Mouse (Mus musculus): Measurements from ENCODE around the gene Lpin3. TPM values are rescaled to one million over a fixed set of nuclear protein-coding genes. Genes with fewer than 3 reads are reported as not detected.
A peak's percentile ranks its signal among the peaks of the same experiment; 100 is the strongest.

The Lpin3 gene
- polyA plus RNA-seq, 1 experiment from 2014 or later, result 0.78 TPM

GRCm38 (mm10) chr2:160872890-160873382 is 7.5 kb upstream of the Lpin3 start, which contains the start of gene Zhx3:
Gene Zhx3, minus strand, starts transcription at chr2:160872998.
- ATAC-seq (ENCODE audit: insufficient number of reproducible peaks, insufficient read depth, low FRiP score, low read depth), result peak; percentile 96
- Histone ChIP-seq H3K4me3 (ENCODE audit: control insufficient read depth in 1 of 2, insufficient read depth in 1 of 2, low read depth in 1 of 2, low read length in 2 of 2) (peak within 1 kb of the TSS; percentile 92 to 97), H3K9me3 (ENCODE audit: control insufficient read depth, low read length) (peaks cover 4% of the 10 kb centered on the region), H3K27me3 (ENCODE audit: control insufficient read depth, insufficient read depth, low read length) (no peaks in the 10 kb centered on the region), H3K9ac (ENCODE audit: low read length) (peak within 1 kb of the TSS; percentile 99), H3K27ac (replicated peaks in 1 of 2; ENCODE audit: control insufficient read depth in 1 of 2, insufficient read depth in 1 of 2, low read depth in 2 of 2, low read length in 2 of 2) (peak within 1 kb of the TSS; percentile 93 to 98), H3K4me1 (ENCODE audit: control insufficient read depth in 2 of 2, insufficient read depth in 2 of 2, low read length in 2 of 2) (peaks cover 3 to 11% of the 10 kb centered on the region in 2 experiments), H3K36me3 (ENCODE audit: control insufficient read depth, insufficient read depth, low read length) (no peaks in the 10 kb centered on the region), H3K4me2 (ENCODE audit: low read length) (peak within 1 kb of the TSS; percentile 76)
- under 1% methylated on average over 42 of the region's 48 CpGs for WGBS

- Histone ChIP-seq H3K36me3 (ENCODE audit: control insufficient read depth, insufficient read depth, low read length) (no peaks in the 10 kb centered on the region), H3K9ac (ENCODE audit: low read length) (no peak overlapping the region), H3K4me1 (ENCODE audit: control insufficient read depth in 2 of 2, insufficient read depth in 2 of 2, low read length in 2 of 2) (peaks cover 3 to 8% of the 10 kb centered on the region in 2 experiments; a peak in 3 of 4 replicates), H3K4me2 (ENCODE audit: low read length) (no peak overlapping the region), H3K4me3 (ENCODE audit: control insufficient read depth in 1 of 2, insufficient read depth in 1 of 2, low read depth in 1 of 2, low read length in 2 of 2) (no peak overlapping the region), H3K27me3 (ENCODE audit: control insufficient read depth, insufficient read depth, low read length) (no peaks in the 10 kb centered on the region), H3K9me3 (ENCODE audit: control insufficient read depth, low read length) (peaks cover 4% of the 10 kb centered on the region), H3K27ac (replicated peaks in 1 of 2; ENCODE audit: control insufficient read depth in 1 of 2, insufficient read depth in 1 of 2, low read depth in 2 of 2, low read length in 2 of 2) (no peak overlapping the region)
- 70% methylated on average over 5 of the region's 5 CpGs for WGBS
- ATAC-seq (ENCODE audit: insufficient number of reproducible peaks, insufficient read depth, low FRiP score, low read depth), result no peak
Measured at GRCm38 (mm10) chr2:160874231-160874877, 6.1 kb upstream of the Lpin3 start.

GRCm38 (mm10) chr2:160876115-160876514 is 4.4 kb upstream of the Lpin3 start:
- no peak overlapping the region for H3K4me2 ChIP-seq (ENCODE audit: low read length)
- ATAC-seq (ENCODE audit: insufficient number of reproducible peaks, insufficient read depth, low FRiP score, low read depth), result no peak
- peaks cover 4% of the 10 kb centered on the region for H3K9me3 ChIP-seq (ENCODE audit: control insufficient read depth, low read length)
- WGBS, result 84% methylated on average over 4 of the region's 4 CpGs
- H3K27ac ChIP-seq (replicated peaks in 1 of 2; ENCODE audit: control insufficient read depth in 1 of 2, insufficient read depth in 1 of 2, low read depth in 2 of 2, low read length in 2 of 2), result no peak overlapping the region
- no peaks in the 10 kb centered on the region for H3K27me3 ChIP-seq (ENCODE audit: control insufficient read depth, insufficient read depth, low read length)
- no peak overlapping the region for H3K4me3 ChIP-seq (ENCODE audit: control insufficient read depth in 1 of 2, insufficient read depth in 1 of 2, low read depth in 1 of 2, low read length in 2 of 2)
- no peak overlapping the region for H3K9ac ChIP-seq (ENCODE audit: low read length)
- no peaks in the 10 kb centered on the region for H3K36me3 ChIP-seq (ENCODE audit: control insufficient read depth, insufficient read depth, low read length)
- H3K4me1 ChIP-seq (ENCODE audit: control insufficient read depth in 2 of 2, insufficient read depth in 2 of 2, low read length in 2 of 2), result peaks cover 5 to 15% of the 10 kb centered on the region in 2 experiments

GRCm38 (mm10) chr2:160881462-160882101 is 1.1 kb downstream of the Lpin3 start:
- no peak overlapping the region for H3K9ac ChIP-seq (ENCODE audit: low read length)
- no peak overlapping the region for H3K27ac ChIP-seq (replicated peaks in 1 of 2; ENCODE audit: control insufficient read depth in 1 of 2, insufficient read depth in 1 of 2, low read depth in 2 of 2, low read length in 2 of 2)
- no peaks in the 10 kb centered on the region for H3K9me3 ChIP-seq (ENCODE audit: control insufficient read depth, low read length)
- H3K4me1 ChIP-seq (ENCODE audit: control insufficient read depth in 2 of 2, insufficient read depth in 2 of 2, low read length in 2 of 2), result peaks cover 5 to 12% of the 10 kb centered on the region in 2 experiments
- ATAC-seq (ENCODE audit: insufficient number of reproducible peaks, insufficient read depth, low FRiP score, low read depth), result no peak
- H3K36me3 ChIP-seq (ENCODE audit: control insufficient read depth, insufficient read depth, low read length), result no peaks in the 10 kb centered on the region
- no peak overlapping the region for H3K4me2 ChIP-seq (ENCODE audit: low read length)
- WGBS, result 57% methylated on average over 6 of the region's 6 CpGs
- H3K27me3 ChIP-seq (ENCODE audit: control insufficient read depth, insufficient read depth, low read length), result no peaks in the 10 kb centered on the region
- H3K4me3 ChIP-seq (ENCODE audit: control insufficient read depth in 1 of 2, insufficient read depth in 1 of 2, low read depth in 1 of 2, low read length in 2 of 2), result no peak overlapping the region

- no peaks in the 10 kb centered on the region for H3K27me3 ChIP-seq (ENCODE audit: control insufficient read depth, insufficient read depth, low read length)
- 71% methylated on average over 5 of the region's 5 CpGs for WGBS
- no peak overlapping the region for H3K9ac ChIP-seq (ENCODE audit: low read length)
- no peaks in the 10 kb centered on the region for H3K36me3 ChIP-seq (ENCODE audit: control insufficient read depth, insufficient read depth, low read length)
- no peak overlapping the region for H3K4me3 ChIP-seq (ENCODE audit: control insufficient read depth in 1 of 2, insufficient read depth in 1 of 2, low read depth in 1 of 2, low read length in 2 of 2)
- H3K9me3 ChIP-seq (ENCODE audit: control insufficient read depth, low read length), result no peaks in the 10 kb centered on the region
- peaks cover 5 to 12% of the 10 kb centered on the region in 2 experiments for H3K4me1 ChIP-seq (ENCODE audit: control insufficient read depth in 2 of 2, insufficient read depth in 2 of 2, low read length in 2 of 2)
- no peak overlapping the region for H3K4me2 ChIP-seq (ENCODE audit: low read length)
- no peak for ATAC-seq (ENCODE audit: insufficient number of reproducible peaks, insufficient read depth, low FRiP score, low read depth)
- H3K27ac ChIP-seq (replicated peaks in 1 of 2; ENCODE audit: control insufficient read depth in 1 of 2, insufficient read depth in 1 of 2, low read depth in 2 of 2, low read length in 2 of 2), result no peak overlapping the region
Measured at GRCm38 (mm10) chr2:160882436-160882835, 2.0 kb downstream of the Lpin3 start.

GRCm38 (mm10) chr2:160883912-160884311 is 3.4 kb downstream of the Lpin3 start:
- H3K9me3 ChIP-seq (ENCODE audit: control insufficient read depth, low read length), result no peaks in the 10 kb centered on the region
- 67% methylated on average over 4 of the region's 4 CpGs for WGBS
- H3K9ac ChIP-seq (ENCODE audit: low read length), result no peak overlapping the region
- no peaks in the 10 kb centered on the region for H3K27me3 ChIP-seq (ENCODE audit: control insufficient read depth, insufficient read depth, low read length)
- no peak overlapping the region for H3K4me2 ChIP-seq (ENCODE audit: low read length)
- H3K27ac ChIP-seq (replicated peaks in 1 of 2; ENCODE audit: control insufficient read depth in 1 of 2, insufficient read depth in 1 of 2, low read depth in 2 of 2, low read length in 2 of 2), result no peak overlapping the region
- no peak for ATAC-seq (ENCODE audit: insufficient number of reproducible peaks, insufficient read depth, low FRiP score, low read depth)
- H3K4me1 ChIP-seq (ENCODE audit: control insufficient read depth in 2 of 2, insufficient read depth in 2 of 2, low read length in 2 of 2), result peaks cover 11 to 12% of the 10 kb centered on the region in 2 experiments
- no peaks in the 10 kb centered on the region for H3K36me3 ChIP-seq (ENCODE audit: control insufficient read depth, insufficient read depth, low read length)
- H3K4me3 ChIP-seq (ENCODE audit: control insufficient read depth in 1 of 2, insufficient read depth in 1 of 2, low read depth in 1 of 2, low read length in 2 of 2), result no peak overlapping the region

GRCm38 (mm10) chr2:160884830-160885229 is 4.4 kb downstream of the Lpin3 start:
- H3K9me3 ChIP-seq (ENCODE audit: control insufficient read depth, low read length), result no peaks in the 10 kb centered on the region
- H3K4me3 ChIP-seq (ENCODE audit: control insufficient read depth in 1 of 2, insufficient read depth in 1 of 2, low read depth in 1 of 2, low read length in 2 of 2), result no peak overlapping the region
- H3K4me1 ChIP-seq (ENCODE audit: control insufficient read depth in 2 of 2, insufficient read depth in 2 of 2, low read length in 2 of 2), result peaks cover 11 to 12% of the 10 kb centered on the region in 2 experiments
- no peaks in the 10 kb centered on the region for H3K36me3 ChIP-seq (ENCODE audit: control insufficient read depth, insufficient read depth, low read length)
- H3K9ac ChIP-seq (ENCODE audit: low read length), result no peak overlapping the region
- ATAC-seq (ENCODE audit: insufficient number of reproducible peaks, insufficient read depth, low FRiP score, low read depth), result no peak
- 23% methylated on average over 2 of the region's 2 CpGs for whole genome bisulfite sequencing
- H3K4me2 ChIP-seq (ENCODE audit: low read length), result no peak overlapping the region
- H3K27me3 ChIP-seq (ENCODE audit: control insufficient read depth, insufficient read depth, low read length), result no peaks in the 10 kb centered on the region
- H3K27ac ChIP-seq (replicated peaks in 1 of 2; ENCODE audit: control insufficient read depth in 1 of 2, insufficient read depth in 1 of 2, low read depth in 2 of 2, low read length in 2 of 2), result no peak overlapping the region

Data from heart, embryonic 14.5 days (tissue).